Mouse (Mus musculus) cerebellum, adult 2 months (tissue): ENCODE data around the gene Bend6.

Source experiments
- CTCF ChIP-seq: fragments of 200-500 bp; IDR thresholded peaks from 2 replicates; pipeline ENCODE4 v1.5.1; 2011; ENCODE audit warnings: low read depth, mild to moderate bottlenecking, control low read depth, low read length, moderate library complexity, borderline replicate concordance; ENCODE audit not compliant: insufficient read depth
- POLR2A ChIP-seq: fragments of 200-500 bp; IDR thresholded peaks from 2 replicates; pipeline ENCODE4 v1.6.1; 2011; ENCODE audit warnings: low read length, control low read depth, borderline replicate concordance; ENCODE audit not compliant: insufficient read depth

- no peak for TF ChIP-seq POLR2A
- TF ChIP-seq CTCF = no peak
These were observed 32.2 kb upstream of the Bend6 start for GRCm38 (mm10) chr1:33939828-33940227.
